Mouse (Mus musculus) embryonic fibroblast, embryonic 13.5 days (primary cell): ENCODE data around the gene Ifna12.

Source experiments
- CTCF ChIP-seq: IDR thresholded peaks from 2 replicates; pipeline ENCODE4 v1.5.1; 2011; ENCODE audit warnings: mild to moderate bottlenecking, control low read depth, low read length, moderate library complexity, borderline replicate concordance; ENCODE audit not compliant: insufficient read depth
- POLR2A ChIP-seq: IDR thresholded peaks from 2 replicates; pipeline ENCODE4 v1.6.1; 2011; ENCODE audit warnings: low read depth, mild to moderate bottlenecking, control low read depth, low read length, moderate library complexity

DNA sequence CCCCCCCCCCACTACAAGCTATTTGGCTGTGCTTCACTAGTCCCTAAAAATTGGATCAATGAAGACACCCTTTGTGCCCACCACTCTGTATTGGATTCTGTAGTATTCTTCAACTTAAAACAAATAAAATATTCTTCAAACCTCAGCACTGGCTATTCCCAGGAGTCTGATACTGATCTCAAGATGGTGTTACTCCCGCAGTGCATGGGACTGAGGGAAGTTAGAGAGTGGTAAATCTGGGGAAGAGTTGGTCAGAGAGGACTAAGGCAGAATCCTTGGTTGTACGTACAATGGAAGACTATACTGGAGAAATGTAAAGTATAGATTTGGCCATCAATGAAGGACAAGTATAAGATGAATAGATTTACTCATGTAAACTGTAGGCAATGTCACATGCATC lies 39.4 kb upstream of the Ifna12 start:
- no peak for TF ChIP-seq POLR2A
- TF ChIP-seq CTCF = no peak
